Comparison of ENCODE assay signal across 9 mouse cellular contexts in genomic region chr7:64060051-64060450, GRCm38 (mm10).
DNase-seq lines count a peak whose midpoint lies in the region; ATAC-seq and TF ChIP-seq lines count a peak whose summit lies in the region.
"Had no signal": no experiment of that assay in that cellular context is flagged by ENCODE, and none has a peak within 500 bp of the region (broad histone marks: within the 10 kb centered on the region; RNA-seq: fewer than 3 reads in every experiment).

No protein-coding gene starts in this region.

- 6% methylated on average over 1 of the region's 1 CpGs for WGBS in lung, adult 2 months
- WGBS in bone marrow, adult 2 months: 17% methylated on average over 1 of the region's 1 CpGs

- peak; percentile 69 to 73 for DNase-seq in cerebellum, postnatal 10 days
- DNase-seq in cerebellum, adult 11 months: no peak
- no peak for DNase-seq in lung, adult 2 months
- DNase-seq in lung, postnatal 25 days (ENCODE audit: low spot score): no peak
- DNase-seq in frontal cortex, postnatal 10 days (ENCODE audit: low spot score in 2 of 2): no peak

- peaks cover 6% of the 10 kb centered on the region; the same call in 1 of the 2 replicates for H3K4me1 ChIP-seq in lung, adult 2 months (ENCODE audit: control insufficient read depth, insufficient read depth, low read length)
- peaks cover 5% of the 10 kb centered on the region for H3K4me1 ChIP-seq in bone marrow, adult 2 months (ENCODE audit: control insufficient read depth, insufficient read depth, low read length)

- no peak overlapping the region for H3K4me3 ChIP-seq in lung, adult 2 months (replicated peaks; ENCODE audit: extremely low read depth, low read depth, low read length)
- H3K4me3 ChIP-seq in bone marrow, adult 2 months (replicated peaks; ENCODE audit: control insufficient read depth, low read depth, low read length): no peak overlapping the region
- H3K4me3 ChIP-seq: heart, embryonic 15.5 days had no signal

- TF ChIP-seq CTCF in lung, adult 2 months (IDR thresholded peaks at IDR 0.05; ENCODE audit: insufficient read depth, low read length): peak; percentile 50
- TF ChIP-seq CTCF in bone marrow, adult 2 months (IDR thresholded peaks at IDR 0.05; ENCODE audit: control insufficient read depth, insufficient read depth, low read length): peak; percentile 55

- peak; percentile 35 for ATAC-seq in megakaryocyte progenitor cell, adult 5-6 weeks (replicated peaks; ENCODE audit: poor library complexity)
- no peak for ATAC-seq in inflammation-experienced regulatory T-cells, adult 6 months

- TF ChIP-seq POLR2A in lung, adult 2 months (IDR thresholded peaks at IDR 0.05; ENCODE audit: borderline replicate concordance, extremely low read depth, low read depth, low read length): no peak
- no peak for TF ChIP-seq POLR2A in bone marrow, adult 2 months (IDR thresholded peaks at IDR 0.05; ENCODE audit: borderline replicate concordance, control insufficient read depth, low read depth, low read length)

- no peak overlapping the region for H3K27ac ChIP-seq in bone marrow, adult 2 months (ENCODE audit: control insufficient read depth, insufficient read depth, low read depth, low read length, poor library complexity)
- H3K27ac ChIP-seq: heart, embryonic 15.5 days had no signal

Comparison
In these comparisons a context has a peak if more than half of its experiments do, and no peak if none do; other contexts are left out.
1. DNase-seq: peak in cerebellum, postnatal 10 days (2 of 2); none in cerebellum, adult 11 months (single experiment), lung, adult 2 months (single experiment), lung, postnatal 25 days (single experiment) and frontal cortex, postnatal 10 days (0 of 2).